Comparison of ENCODE assay signal across 22 mouse cellular contexts in the genomic region with DNA sequence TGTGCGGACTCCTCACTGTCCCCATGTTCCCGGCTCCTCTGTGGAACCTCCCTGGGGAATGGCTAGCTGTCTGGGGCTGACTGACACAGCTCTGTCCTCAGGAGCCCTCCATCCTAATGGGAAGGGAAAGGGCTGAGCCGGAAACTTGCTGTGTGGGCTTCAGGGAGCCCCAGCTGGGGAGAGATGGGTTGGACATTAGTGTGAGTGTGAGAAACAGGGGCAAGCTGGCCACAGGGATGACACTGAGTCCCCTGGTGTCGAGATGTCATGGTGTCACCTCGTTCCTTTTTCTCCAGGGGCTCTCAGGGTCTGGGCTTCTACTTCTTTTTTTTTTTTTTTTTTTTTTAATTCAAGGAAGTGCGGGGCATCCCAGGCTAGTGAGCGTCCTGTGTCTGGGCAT. TPM values are rescaled to one million over a fixed set of nuclear protein-coding genes. Genes with fewer than 3 reads are reported as not detected.
DNase-seq lines count a peak whose midpoint lies in the region; ATAC-seq and TF ChIP-seq lines count a peak whose summit lies in the region.
"Had no signal": no experiment of that assay in that cellular context is flagged by ENCODE, and none has a peak within 500 bp of the region (broad histone marks: within the 10 kb centered on the region; RNA-seq: fewer than 3 reads in every experiment).

No protein-coding gene starts in this region.

- intact Hi-C loops in left cerebral cortex, postnatal 25 days (cut with DNase I) = no loop called here

- DNase-seq in hindbrain, embryonic 11.5 days (ENCODE audit: low spot score) = no peak
- DNase-seq in lung, embryonic 14.5 days = peak; percentile 93
- no peak for DNase-seq in lung, adult 2 months
- DNase-seq in neural tube, embryonic 11.5 days (ENCODE audit: low spot score) = no peak
- DNase-seq in lung, postnatal 4 days = peak; percentile 59 to 82
- DNase-seq in left cerebral cortex, postnatal 25 days (ENCODE audit: low spot score in 2 of 2) = no peak
- DNase-seq: adrenal gland, postnatal 25 days; cerebellum, adult 9-10 months; gastrocnemius, postnatal 10 days; heart, postnatal 4 days; right cerebral cortex, postnatal 4 days; thymus, postnatal 14 days had no signal

- no peaks in the 10 kb centered on the region for H3K9me3 ChIP-seq in hindbrain, embryonic 11.5 days (ENCODE audit: control insufficient read depth, low read length)
- no peaks in the 10 kb centered on the region for H3K9me3 ChIP-seq in hindbrain, embryonic 16.5 days (ENCODE audit: control insufficient read depth, low read length)
- H3K9me3 ChIP-seq in lung, embryonic 14.5 days (ENCODE audit: low read depth, low read length) = no peaks in the 10 kb centered on the region
- H3K9me3 ChIP-seq in neural tube, embryonic 11.5 days (ENCODE audit: control insufficient read depth, low read length) = no peaks in the 10 kb centered on the region
- H3K9me3 ChIP-seq in neural tube, embryonic 15.5 days (replicated peaks) = no peaks in the 10 kb centered on the region
- H3K9me3 ChIP-seq: heart, embryonic 10.5 days; limb, embryonic 12.5 days; liver, embryonic 15.5 days; neural tube, embryonic 12.5 days had no signal

- H3K4me1 ChIP-seq in hindbrain, embryonic 11.5 days (replicated peaks; ENCODE audit: control insufficient read depth, insufficient read depth, low read length) = peaks cover 8% of the 10 kb centered on the region
- H3K4me1 ChIP-seq in hindbrain, embryonic 16.5 days (ENCODE audit: control insufficient read depth, insufficient read depth, low read depth, low read length) = peaks cover 18% of the 10 kb centered on the region
- peaks cover 23% of the 10 kb centered on the region; the same call in 1 of the 2 replicates for H3K4me1 ChIP-seq in lung, embryonic 14.5 days (ENCODE audit: insufficient read depth)
- peaks cover 3% of the 10 kb centered on the region for H3K4me1 ChIP-seq in lung, adult 2 months (ENCODE audit: control insufficient read depth, insufficient read depth, low read length)
- peaks cover 17% of the 10 kb centered on the region for H3K4me1 ChIP-seq in neural tube, embryonic 11.5 days (ENCODE audit: control insufficient read depth, insufficient read depth, low read length)
- H3K4me1 ChIP-seq in neural tube, embryonic 15.5 days = peaks cover 34% of the 10 kb centered on the region

- H3K27ac ChIP-seq in hindbrain, embryonic 11.5 days (ENCODE audit: low read depth, low read length) = 0 out of 2 replicates have a peak overlapping the region, but pooled peaks have one; percentile 44
- H3K27ac ChIP-seq in hindbrain, embryonic 16.5 days (ENCODE audit: low read depth, low read length) = no peak overlapping the region
- H3K27ac ChIP-seq in lung, embryonic 14.5 days (ENCODE audit: low read depth) = 0 out of 2 replicates have a peak overlapping the region, but pooled peaks have one; percentile 39
- H3K27ac ChIP-seq in neural tube, embryonic 11.5 days (ENCODE audit: low read depth, low read length) = 0 out of 2 replicates have a peak overlapping the region, but pooled peaks have one; percentile 27
- no peak overlapping the region for H3K27ac ChIP-seq in neural tube, embryonic 15.5 days (replicated peaks)
- H3K27ac ChIP-seq: heart, embryonic 10.5 days; limb, embryonic 12.5 days; neural tube, embryonic 12.5 days had no signal

- H3K27me3 ChIP-seq in hindbrain, embryonic 11.5 days (ENCODE audit: control insufficient read depth, insufficient read depth, low read length) = no peaks in the 10 kb centered on the region
- no peaks in the 10 kb centered on the region for H3K27me3 ChIP-seq in hindbrain, embryonic 16.5 days (replicated peaks; ENCODE audit: control insufficient read depth, insufficient read depth, low read length)
- no peaks in the 10 kb centered on the region for H3K27me3 ChIP-seq in lung, embryonic 14.5 days (ENCODE audit: insufficient read depth, low read length)
- H3K27me3 ChIP-seq in neural tube, embryonic 11.5 days (ENCODE audit: control insufficient read depth, insufficient read depth, low read length) = no peaks in the 10 kb centered on the region
- no peaks in the 10 kb centered on the region for H3K27me3 ChIP-seq in neural tube, embryonic 15.5 days (replicated peaks)
- H3K27me3 ChIP-seq: liver, embryonic 15.5 days; neural tube, embryonic 12.5 days had no signal

- no peak overlapping the region for H3K9ac ChIP-seq in hindbrain, embryonic 11.5 days (ENCODE audit: low read depth, low read length)
- H3K9ac ChIP-seq in hindbrain, embryonic 16.5 days (ENCODE audit: low read depth, low read length) = no peak overlapping the region
- H3K9ac ChIP-seq in lung, embryonic 14.5 days = no peak overlapping the region
- H3K9ac ChIP-seq in neural tube, embryonic 11.5 days (ENCODE audit: low read length) = no peak overlapping the region; the same call in none of the 2 replicates
- no peak overlapping the region for H3K9ac ChIP-seq in neural tube, embryonic 15.5 days (replicated peaks)
- H3K9ac ChIP-seq: limb, embryonic 12.5 days; liver, embryonic 15.5 days; neural tube, embryonic 12.5 days had no signal

- H3K4me2 ChIP-seq in hindbrain, embryonic 11.5 days (replicated peaks; ENCODE audit: low read depth, low read length) = no peak overlapping the region
- H3K4me2 ChIP-seq in hindbrain, embryonic 16.5 days (ENCODE audit: low read length) = no peak overlapping the region
- no peak overlapping the region; the same call in 1 of the 2 replicates for H3K4me2 ChIP-seq in lung, embryonic 14.5 days
- no peak overlapping the region for H3K4me2 ChIP-seq in neural tube, embryonic 11.5 days (ENCODE audit: low read depth)
- no peak overlapping the region for H3K4me2 ChIP-seq in neural tube, embryonic 15.5 days
- H3K4me2 ChIP-seq: limb, embryonic 12.5 days; liver, embryonic 15.5 days; neural tube, embryonic 12.5 days had no signal

- no peak overlapping the region for H3K4me3 ChIP-seq in hindbrain, embryonic 11.5 days (ENCODE audit: low read depth, low read length)
- H3K4me3 ChIP-seq in hindbrain, embryonic 16.5 days (ENCODE audit: low read length) = no peak overlapping the region
- no peak overlapping the region for H3K4me3 ChIP-seq in lung, embryonic 14.5 days (ENCODE audit: low read depth, low read length)
- no peak overlapping the region for H3K4me3 ChIP-seq in lung, adult 2 months (replicated peaks; ENCODE audit: extremely low read depth, low read depth, low read length)
- H3K4me3 ChIP-seq in neural tube, embryonic 11.5 days (ENCODE audit: low read depth, low read length) = no peak overlapping the region
- H3K4me3 ChIP-seq in neural tube, embryonic 15.5 days (replicated peaks) = no peak overlapping the region
- H3K4me3 ChIP-seq: heart, embryonic 10.5 days; limb, embryonic 12.5 days; liver, embryonic 15.5 days; neural tube, embryonic 12.5 days had no signal

- ATAC-seq in hindbrain, embryonic 11.5 days (ENCODE audit: low FRiP score) = no peak
- no peak for ATAC-seq in hindbrain, embryonic 16.5 days
- ATAC-seq in lung, embryonic 14.5 days (ENCODE audit: insufficient read depth) = peak; percentile 91
- ATAC-seq in neural tube, embryonic 11.5 days (ENCODE audit: insufficient read depth, low FRiP score, low TSS enrichment) = no peak
- ATAC-seq in neural tube, embryonic 15.5 days (ENCODE audit: low FRiP score) = no peak
- ATAC-seq: forebrain, embryonic 16.5 days had no signal

- TF ChIP-seq CTCF in lung, embryonic 14.5 days (IDR thresholded peaks at IDR 0.05; ENCODE audit: low read depth) = no peak
- no peak for TF ChIP-seq CTCF in lung, adult 2 months (IDR thresholded peaks at IDR 0.05; ENCODE audit: insufficient read depth, low read length)

- H3K36me3 ChIP-seq in hindbrain, embryonic 11.5 days (ENCODE audit: control insufficient read depth, insufficient read depth, low read length) = no peaks in the 10 kb centered on the region
- H3K36me3 ChIP-seq in hindbrain, embryonic 16.5 days (ENCODE audit: control insufficient read depth, insufficient read depth, low read length) = peaks cover 10% of the 10 kb centered on the region; the same call in 1 of the 2 replicates
- H3K36me3 ChIP-seq in lung, embryonic 14.5 days (ENCODE audit: insufficient read depth) = peaks cover 24% of the 10 kb centered on the region; the same call in 1 of the 2 replicates
- H3K36me3 ChIP-seq in neural tube, embryonic 11.5 days (ENCODE audit: control insufficient read depth, insufficient read depth, low read length) = peaks cover 2% of the 10 kb centered on the region; the same call in 1 of the 2 replicates
- H3K36me3 ChIP-seq in neural tube, embryonic 15.5 days = peaks cover 24% of the 10 kb centered on the region
- H3K36me3 ChIP-seq: neural tube, embryonic 12.5 days had no signal

- WGBS in hindbrain, embryonic 11.5 days = 53% methylated on average over 7 of the region's 7 CpGs
- WGBS in hindbrain, embryonic 16.5 days = 34% methylated on average over 7 of the region's 7 CpGs
- 32% methylated on average over 7 of the region's 7 CpGs for WGBS in lung, embryonic 14.5 days
- WGBS in lung, adult 2 months = 54% methylated on average over 7 of the region's 7 CpGs
- 55% methylated on average over 7 of the region's 7 CpGs for WGBS in neural tube, embryonic 11.5 days
- 48% methylated on average over 7 of the region's 7 CpGs for WGBS in neural tube, embryonic 15.5 days

- no peak for TF ChIP-seq POLR2A in lung, adult 2 months (IDR thresholded peaks at IDR 0.05; ENCODE audit: borderline replicate concordance, extremely low read depth, low read depth, low read length)

RNA-seq across cellular contexts. Expression of a gene that starts 44.6 kb away (rescaled TPM):
- polyA plus RNA-seq in hindbrain, embryonic 11.5 days (2014; fragmentation: Nextera tagmentation; extraction: Ambion mirVana) = 0.63 and 0.73 TPM in 2 replicates
- 2.2 and 2.7 TPM in 2 replicates for polyA plus RNA-seq in hindbrain, embryonic 16.5 days (2015; fragmentation: Nextera tagmentation; extraction: Ambion mirVana)
- polyA plus RNA-seq in lung, embryonic 14.5 days (2014; fragmentation: Nextera tagmentation; extraction: Ambion mirVana) = 1.2 TPM in 2 replicates
- 3.8 and 7.2 TPM in 2 replicates for polyA plus RNA-seq in lung, adult 2 months (2012; rRNA removed)
- 1.1 and 1.4 TPM in 2 replicates for polyA plus RNA-seq in neural tube, embryonic 11.5 days (2014; fragmentation: Nextera tagmentation; extraction: Ambion mirVana)
- 2.5 and 3.2 TPM in 2 replicates for polyA plus RNA-seq in neural tube, embryonic 15.5 days (2015; fragmentation: Nextera tagmentation; extraction: Ambion mirVana)
- total RNA-seq in left cerebral cortex, postnatal 25 days (2021) = 1 to 10 TPM; 3.7 to 5.2 TPM
- total RNA-seq: common myeloid progenitor, adult 5-6 weeks; granulocyte monocyte progenitor cell, adult 5-6 weeks; monocyte, adult 5-6 weeks had no signal

RNA-seq across cellular contexts. Expression of a gene that starts 47.0 kb away (rescaled TPM):
- polyA plus RNA-seq in hindbrain, embryonic 11.5 days (2014; fragmentation: Nextera tagmentation; extraction: Ambion mirVana) = 4.5 and 5.4 TPM in 2 replicates
- 17.4 and 19.8 TPM in 2 replicates for polyA plus RNA-seq in hindbrain, embryonic 16.5 days (2015; fragmentation: Nextera tagmentation; extraction: Ambion mirVana)
- polyA plus RNA-seq in lung, embryonic 14.5 days (2014; fragmentation: Nextera tagmentation; extraction: Ambion mirVana) = 7.0 and 7.8 TPM in 2 replicates
- 131 and 161 TPM in 2 replicates for polyA plus RNA-seq in lung, adult 2 months (2012; rRNA removed)
- 5.0 and 5.3 TPM in 2 replicates for polyA plus RNA-seq in neural tube, embryonic 11.5 days (2014; fragmentation: Nextera tagmentation; extraction: Ambion mirVana)
- 15.1 and 16.6 TPM in 2 replicates for polyA plus RNA-seq in neural tube, embryonic 15.5 days (2015; fragmentation: Nextera tagmentation; extraction: Ambion mirVana)
- 100 to 1,000 TPM; 180 to 181 TPM for total RNA-seq in left cerebral cortex, postnatal 25 days (2021)

Comparison
In these comparisons a context has a peak if more than half of its experiments do, and no peak if none do; other contexts are left out.
1. DNase-seq: peak in lung, embryonic 14.5 days (single experiment) and lung, postnatal 4 days (2 of 2); none in hindbrain, embryonic 11.5 days (single experiment), lung, adult 2 months (single experiment), neural tube, embryonic 11.5 days (single experiment) and left cerebral cortex, postnatal 25 days (0 of 2).
2. H3K27ac ChIP-seq: peak in hindbrain, embryonic 11.5 days (single experiment), lung, embryonic 14.5 days (single experiment) and neural tube, embryonic 11.5 days (single experiment); none in hindbrain, embryonic 16.5 days (single experiment) and neural tube, embryonic 15.5 days (single experiment).